Mouse (Mus musculus): ENCODE measurements around the gene Hibadh. TPM values are rescaled to one million over a fixed set of nuclear protein-coding genes. Genes with fewer than 3 reads are reported as not detected.
A peak's percentile ranks its signal among the peaks of the same experiment; 100 is the strongest.

Hibadh gene
- total RNA-seq, 2 experiments from 2014 or later: 40.1 to 40.6 TPM

DNA sequence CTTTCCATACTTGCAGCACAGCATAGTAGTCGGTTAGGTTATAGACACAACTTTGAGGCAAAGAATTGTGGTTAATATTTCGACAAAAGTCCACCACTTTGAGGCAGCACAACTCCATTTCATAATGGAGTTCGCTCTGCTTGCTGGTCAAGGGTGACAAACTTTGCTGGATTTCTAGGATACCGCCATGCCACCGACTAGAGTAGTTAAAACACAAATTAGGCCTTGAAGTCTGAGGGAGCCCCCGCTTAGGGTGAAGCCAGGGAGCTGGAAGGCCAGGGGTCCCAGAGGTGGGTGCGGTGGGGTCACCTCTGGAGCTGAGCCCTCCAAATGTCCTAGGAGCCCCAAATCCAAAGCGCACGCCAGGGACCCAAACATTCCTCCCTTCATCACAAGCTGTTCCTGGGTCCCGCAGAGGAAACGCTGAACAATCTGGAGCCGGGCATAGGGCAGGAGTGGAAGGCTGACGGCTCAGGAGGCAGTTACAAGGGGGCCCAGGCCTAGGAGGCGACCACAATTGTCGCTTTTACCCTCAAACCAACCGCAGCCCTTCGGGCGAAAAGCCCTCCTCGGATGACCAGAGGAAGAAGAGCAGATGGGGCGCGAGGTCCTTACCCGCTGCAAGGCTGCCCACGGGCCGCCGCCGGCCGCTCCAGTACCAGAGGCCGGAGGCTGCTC lies 504 bp downstream of the Hibadh start:
- DNase-seq (ENCODE audit: low spot score in 2 of 2): peak in 1 of 2 experiments; percentile 7

- DNase-seq (ENCODE audit: low spot score in 2 of 2): no peak
Observed at GRCm38 (mm10) chr6:52638471-52639185, 1.6 kb downstream of the Hibadh start.

DNA sequence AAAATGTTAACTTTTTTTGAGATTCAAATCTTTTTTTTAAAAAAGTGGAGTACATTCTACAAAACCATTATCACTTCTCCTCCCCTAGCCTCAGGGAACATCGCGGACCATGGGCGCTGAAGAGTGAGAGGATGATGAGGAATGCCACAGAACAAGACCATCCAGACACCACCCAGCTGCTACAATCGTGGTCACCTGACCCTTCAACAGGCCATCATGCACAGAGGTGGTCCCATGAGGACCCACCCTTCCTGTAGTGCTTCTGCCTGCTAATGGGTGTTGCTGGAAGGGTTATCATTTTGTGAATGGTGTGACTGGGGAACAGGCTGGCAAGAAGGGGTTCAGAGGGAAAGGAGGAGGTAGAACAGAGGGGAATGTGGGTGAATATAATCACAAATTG lies 2.9 kb downstream of the Hibadh start:
- no peak for DNase-seq (ENCODE audit: low spot score in 2 of 2)

DNA sequence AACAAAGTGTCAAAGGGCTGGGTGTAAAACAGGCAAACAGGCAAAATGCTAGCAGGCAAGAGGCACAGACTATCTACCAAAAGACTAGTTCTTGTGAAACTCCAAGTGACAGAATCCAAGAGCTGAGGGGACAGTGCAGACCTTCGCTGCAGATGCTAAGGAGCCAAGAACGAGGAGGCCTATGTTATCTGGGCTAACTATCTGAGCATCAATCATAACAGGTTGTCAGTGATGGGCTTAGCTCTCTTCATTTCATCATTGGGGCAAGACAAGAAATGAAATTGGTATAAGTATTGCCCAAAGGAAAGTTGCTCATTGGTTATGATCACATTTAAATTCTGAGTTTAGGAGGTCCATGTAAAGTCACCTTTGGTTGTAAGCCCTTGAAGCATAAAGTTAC lies 4.8 kb downstream of the Hibadh start:
- no peak for DNase-seq (ENCODE audit: low spot score in 2 of 2)

DNA sequence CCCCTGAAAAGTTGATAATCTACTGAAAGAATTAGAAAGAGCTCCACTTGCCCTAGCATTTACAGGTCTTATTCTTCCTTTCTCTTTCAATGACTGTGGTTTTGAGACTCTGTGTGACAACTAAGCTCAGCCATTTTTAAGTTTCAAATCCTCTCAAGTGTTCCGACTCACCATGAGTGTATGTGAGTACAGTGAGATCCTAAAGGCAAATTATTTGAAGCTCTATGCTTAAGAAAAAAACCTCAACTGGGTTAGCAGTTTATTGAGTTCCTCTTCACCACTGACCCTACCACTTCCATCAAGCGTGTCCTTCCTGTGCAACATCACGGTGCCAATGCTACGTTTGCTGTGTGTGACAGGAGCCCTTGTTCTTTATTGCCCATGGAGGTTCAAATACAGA lies 9.6 kb downstream of the Hibadh start:
- DNase-seq (ENCODE audit: low spot score in 2 of 2): no peak

GRCm38 (mm10) chr6:52629180-52629579 lies 11.0 kb downstream of the Hibadh start:
- DNase-seq (ENCODE audit: low spot score in 2 of 2): no peak

DNA sequence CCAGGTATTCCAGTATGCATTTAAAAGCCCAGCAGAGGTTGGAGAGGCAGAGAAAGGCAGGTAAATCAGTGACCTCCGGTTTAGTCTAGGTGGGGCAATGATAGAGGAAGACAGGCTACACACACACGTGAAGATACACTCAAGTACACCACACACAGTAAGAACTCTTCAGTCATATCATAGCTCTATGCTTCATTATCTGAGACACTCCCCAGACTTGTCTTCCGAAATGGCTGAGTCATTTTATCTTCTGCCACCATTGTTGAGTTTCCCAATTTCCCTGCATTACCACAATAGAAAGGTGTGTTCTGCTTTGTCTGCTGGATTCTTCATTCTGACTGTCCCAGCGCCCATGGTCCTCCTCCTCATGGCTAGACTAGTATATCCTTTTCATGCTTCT lies 13.5 kb downstream of the Hibadh start:
- no peak for DNase-seq (ENCODE audit: low spot score in 2 of 2)

GRCm38 (mm10) chr6:52623741-52624140 lies 16.4 kb downstream of the Hibadh start:
- DNase-seq (ENCODE audit: low spot score in 2 of 2): no peak

GRCm38 (mm10) chr6:52621731-52622480 lies 18.3 kb downstream of the Hibadh start:
- DNase-seq (ENCODE audit: low spot score in 2 of 2): no peak

DNA sequence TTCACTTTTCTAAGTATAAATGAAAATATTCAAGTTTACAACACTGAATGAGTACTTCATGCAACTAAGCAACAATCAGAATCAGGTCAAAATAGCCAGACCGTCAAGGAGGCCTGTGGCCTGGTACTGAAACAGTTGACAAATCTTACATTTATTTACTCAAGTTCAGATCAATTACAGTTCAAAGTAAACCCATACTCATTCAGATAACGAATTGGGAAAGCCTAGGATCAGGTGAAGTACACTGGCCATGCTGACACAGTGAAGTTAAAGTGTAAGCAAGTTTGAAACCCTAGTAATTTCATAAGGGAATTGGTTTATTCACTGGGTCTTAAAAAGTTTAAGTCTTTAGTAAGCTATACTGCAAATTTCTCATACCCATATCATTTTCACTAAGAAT lies 20.1 kb downstream of the Hibadh start:
- no peak for DNase-seq (ENCODE audit: low spot score in 2 of 2)

DNA sequence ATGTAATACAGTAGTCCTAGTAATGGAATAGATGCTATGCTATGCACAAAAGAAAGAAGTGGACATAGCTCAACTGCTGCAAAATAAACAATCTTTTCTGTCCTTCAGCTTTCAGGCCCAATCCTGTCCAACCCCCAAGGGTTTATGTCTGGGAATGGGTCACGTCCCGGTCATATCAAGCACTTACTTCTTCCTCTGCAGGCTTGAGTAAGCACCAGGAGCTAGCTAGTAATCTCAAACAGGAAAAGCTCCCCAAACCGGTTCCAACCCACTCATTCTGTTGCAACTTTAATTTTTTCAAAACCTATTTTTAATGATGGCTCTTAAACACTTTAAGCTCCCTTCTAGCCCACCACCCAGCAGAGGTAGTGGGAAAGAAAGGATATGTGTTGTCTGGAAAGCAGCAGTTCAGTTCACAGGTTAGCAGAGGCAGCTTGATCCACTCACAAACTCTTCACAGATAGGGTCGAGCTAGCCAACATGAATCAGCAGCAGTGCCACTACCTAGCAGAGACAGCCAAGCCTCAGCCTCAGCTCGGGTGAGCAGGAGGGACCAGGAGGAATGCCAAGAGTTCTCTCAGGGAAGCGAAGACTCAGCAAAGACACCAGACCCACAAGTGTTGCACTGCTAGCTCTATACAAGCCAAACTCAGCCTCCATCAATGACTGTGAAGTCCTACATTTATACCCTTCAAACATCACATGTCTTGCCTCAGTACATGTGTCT lies 30.4 kb downstream of the Hibadh start:
- DNase-seq (ENCODE audit: low spot score in 2 of 2): no peak

GRCm38 (mm10) chr6:52608121-52608520 lies 32.1 kb downstream of the Hibadh start:
- no peak for DNase-seq (ENCODE audit: low spot score in 2 of 2)

- no peak for DNase-seq (ENCODE audit: low spot score in 2 of 2)
Observed at GRCm38 (mm10) chr6:52606746-52607347, 33.3 kb downstream of the Hibadh start.

GRCm38 (mm10) chr6:52601706-52602642 lies 38.2 kb downstream of the Hibadh start:
- no peak for DNase-seq (ENCODE audit: low spot score in 2 of 2)

DNA sequence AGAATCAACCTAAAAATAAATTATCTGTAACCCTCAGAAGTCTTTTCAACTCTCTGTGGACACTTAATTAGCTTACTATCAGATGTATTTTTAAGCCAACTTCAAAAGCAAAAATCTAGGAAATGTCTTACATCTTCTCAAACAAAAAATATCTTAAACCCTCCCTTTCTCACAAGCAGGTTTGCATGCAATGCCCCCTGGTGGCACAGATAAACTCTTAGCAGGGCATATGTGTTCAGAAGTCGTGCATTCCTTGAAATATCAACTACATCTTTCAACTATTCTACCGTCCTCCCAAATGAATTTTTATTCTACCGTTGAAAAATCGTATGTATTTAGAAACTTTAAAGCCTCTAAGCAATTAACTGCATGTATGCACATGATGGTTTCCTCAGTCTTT lies 39.1 kb downstream of the Hibadh start:
- peak in 1 of 2 experiments; percentile 24 for DNase-seq (ENCODE audit: low spot score in 2 of 2)

- no peak for DNase-seq (ENCODE audit: low spot score in 2 of 2)
Observed at GRCm38 (mm10) chr6:52594752-52595151, 45.4 kb downstream of the Hibadh start.

- no peak for DNase-seq (ENCODE audit: low spot score in 2 of 2)
Observed at GRCm38 (mm10) chr6:52586564-52586963, 53.6 kb downstream of the Hibadh start.

GRCm38 (mm10) chr6:52584383-52584782 lies 55.8 kb downstream of the Hibadh start:
- DNase-seq (ENCODE audit: low spot score in 2 of 2): peak; percentile 22 to 26

DNA sequence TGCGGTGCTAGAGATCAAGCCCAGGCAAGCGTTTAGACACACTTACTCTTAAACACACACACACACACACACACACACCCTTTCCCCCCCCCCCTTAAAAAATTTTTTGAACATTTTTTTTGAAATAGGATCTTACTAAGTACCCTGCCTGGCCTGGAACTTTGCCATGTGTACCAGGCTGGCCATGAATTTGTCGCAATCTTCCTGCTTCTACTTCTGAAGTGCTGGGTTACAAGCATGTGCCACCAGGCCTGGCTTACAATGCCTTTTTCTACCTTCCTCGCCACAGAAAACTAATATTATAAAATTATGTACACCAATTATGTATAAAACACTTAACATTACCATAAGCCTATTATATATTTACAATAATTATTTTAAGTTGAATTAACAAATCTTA lies 59.1 kb downstream of the Hibadh start:
- no peak for DNase-seq (ENCODE audit: low spot score in 2 of 2)

DNA sequence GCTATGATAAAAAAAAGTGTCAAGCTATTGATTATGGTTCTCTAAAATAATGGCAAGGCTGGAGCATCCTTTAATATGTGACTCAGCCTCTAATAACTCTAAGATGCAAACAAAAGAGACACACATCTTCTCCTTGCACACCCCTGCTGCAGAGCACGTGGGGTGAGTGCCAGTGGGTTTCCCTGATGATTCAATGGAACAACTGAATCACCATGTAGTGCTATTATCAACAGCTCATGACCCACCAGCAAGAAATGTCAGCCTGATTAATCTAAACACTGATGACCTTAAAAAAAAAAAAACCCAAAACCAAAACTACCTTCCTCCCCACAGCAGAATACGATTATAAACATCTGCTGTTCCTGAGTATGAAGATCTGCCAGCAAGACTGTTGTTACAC lies 61.9 kb downstream of the Hibadh start:
- no peak for DNase-seq (ENCODE audit: low spot score in 2 of 2)
